Mouse (Mus musculus) bone marrow macrophage, adult 2 months (primary cell): ENCODE data around the gene Fgfr2.

Experiments used
- CTCF ChIP-seq: IDR thresholded peaks from 2 replicates; pipeline ENCODE4 v1.5.1; 2012; ENCODE audit warnings: low read depth, mild to moderate bottlenecking, low read length, moderate library complexity
- POLR2A ChIP-seq: IDR thresholded peaks from 2 replicates; pipeline ENCODE4 v1.6.1; 2012; ENCODE audit warnings: mild to moderate bottlenecking, low read depth, low read length, borderline replicate concordance

DNA sequence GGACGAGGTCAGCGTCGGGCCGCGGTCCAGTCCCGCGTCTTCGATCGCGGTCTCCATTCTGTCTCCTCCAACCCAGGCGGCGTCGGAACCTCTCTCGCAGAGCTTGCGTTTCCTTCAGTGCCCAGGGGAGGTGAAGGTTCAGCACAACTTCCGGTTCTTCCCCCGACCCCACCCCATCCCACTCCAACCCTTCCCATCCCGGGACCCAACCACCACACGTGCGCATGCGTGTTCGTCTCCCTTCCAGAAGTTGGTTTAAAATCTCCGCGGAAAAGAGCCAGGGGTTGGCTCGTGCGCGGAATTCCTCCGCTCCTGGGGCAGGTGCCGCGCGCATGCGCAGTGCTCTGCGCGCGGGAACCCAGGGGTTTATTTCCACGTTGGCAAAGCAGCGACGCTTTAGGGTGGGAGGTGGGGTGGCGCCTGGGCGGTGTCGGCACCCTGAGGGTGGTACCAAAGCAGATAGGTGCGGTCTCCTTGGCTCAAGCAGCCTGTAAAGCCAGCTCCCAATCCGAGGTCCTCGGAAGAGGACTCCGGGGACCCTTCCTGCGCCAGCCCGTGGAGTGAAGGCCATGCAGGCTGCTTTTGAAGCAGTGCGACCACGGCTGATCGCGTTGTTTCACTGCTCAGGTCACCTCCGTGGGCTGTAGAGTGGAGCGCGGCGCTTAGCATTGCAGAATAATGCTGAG, 1760.4 kb downstream of the Fgfr2 start, which contains the start of gene 2310057M21Rik:
- TF ChIP-seq POLR2A (no peak), CTCF (no peak)
